Mouse (Mus musculus) 3T3-L1 (cell line): ENCODE measurements around the gene Chst15.

Source experiments
- DNase-seq: peaks from one replicate; pipeline ENCODE4 v3.0.0-alpha.2; 2015; ENCODE audit warnings: low read depth, low spot score

Gene Chst15

DNA sequence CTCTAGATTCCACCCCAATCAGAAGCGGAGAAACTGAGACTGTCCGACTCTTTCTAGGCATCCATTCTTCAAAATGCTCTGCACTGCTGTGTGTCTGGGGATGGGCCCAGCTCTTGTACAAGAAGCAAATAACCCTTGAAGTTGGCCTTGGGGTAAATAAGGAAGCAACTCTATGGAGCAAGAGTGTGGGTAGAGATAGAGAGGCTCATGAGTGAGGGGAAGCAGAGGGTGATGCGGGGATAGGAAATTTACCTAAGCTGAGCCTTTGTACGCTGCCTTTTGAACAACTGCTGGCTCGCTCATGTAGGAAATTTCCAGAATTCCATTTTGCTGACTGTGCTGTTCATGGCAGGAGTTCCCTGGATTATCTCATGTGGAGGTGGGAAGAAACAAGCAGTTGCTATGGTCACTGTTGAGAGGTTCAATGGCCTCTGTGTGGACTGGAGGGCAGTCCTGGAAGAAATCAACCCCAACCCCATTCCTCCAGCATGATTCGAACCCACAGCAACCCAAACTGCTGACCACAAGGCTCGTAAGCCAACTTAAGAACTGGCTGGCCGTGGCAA, 89.9 kb downstream of the Chst15 start:
- DNase-seq = peak; percentile 43

DNA sequence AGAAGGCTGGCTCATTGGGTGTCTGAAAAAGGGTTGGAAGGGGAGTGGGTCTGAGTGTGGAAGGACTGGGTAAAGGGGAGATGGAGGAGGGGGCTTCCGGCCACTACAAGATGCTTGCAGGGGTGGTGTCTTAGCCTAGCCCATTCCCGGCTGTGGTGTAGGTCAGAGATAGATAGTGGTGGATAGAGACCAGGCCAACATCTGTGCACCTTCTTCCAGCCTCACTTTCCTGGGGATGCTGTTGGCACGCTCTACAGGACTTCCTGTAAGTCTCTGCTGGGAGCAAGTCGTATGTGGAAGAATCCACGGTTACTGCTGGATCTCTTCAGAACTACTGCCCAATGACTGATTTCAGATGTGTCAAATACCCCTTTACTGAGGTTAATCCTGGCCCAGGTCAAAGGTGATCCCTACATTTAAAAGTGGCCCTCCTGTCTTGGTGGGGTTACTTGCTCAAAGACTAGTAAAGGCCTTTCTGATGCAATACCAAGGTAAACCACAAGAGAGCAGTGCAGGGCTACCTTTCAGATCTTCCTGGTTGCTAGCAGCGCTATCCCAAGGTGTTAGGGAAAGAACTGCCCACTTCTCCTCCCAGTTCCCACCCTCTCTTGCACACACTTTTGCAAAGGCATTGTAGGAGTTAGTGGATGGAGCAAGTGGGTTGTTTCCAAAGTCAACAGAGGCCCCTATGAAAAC, 90.5 kb downstream of the Chst15 start:
- peak; percentile 86 for DNase-seq

DNA sequence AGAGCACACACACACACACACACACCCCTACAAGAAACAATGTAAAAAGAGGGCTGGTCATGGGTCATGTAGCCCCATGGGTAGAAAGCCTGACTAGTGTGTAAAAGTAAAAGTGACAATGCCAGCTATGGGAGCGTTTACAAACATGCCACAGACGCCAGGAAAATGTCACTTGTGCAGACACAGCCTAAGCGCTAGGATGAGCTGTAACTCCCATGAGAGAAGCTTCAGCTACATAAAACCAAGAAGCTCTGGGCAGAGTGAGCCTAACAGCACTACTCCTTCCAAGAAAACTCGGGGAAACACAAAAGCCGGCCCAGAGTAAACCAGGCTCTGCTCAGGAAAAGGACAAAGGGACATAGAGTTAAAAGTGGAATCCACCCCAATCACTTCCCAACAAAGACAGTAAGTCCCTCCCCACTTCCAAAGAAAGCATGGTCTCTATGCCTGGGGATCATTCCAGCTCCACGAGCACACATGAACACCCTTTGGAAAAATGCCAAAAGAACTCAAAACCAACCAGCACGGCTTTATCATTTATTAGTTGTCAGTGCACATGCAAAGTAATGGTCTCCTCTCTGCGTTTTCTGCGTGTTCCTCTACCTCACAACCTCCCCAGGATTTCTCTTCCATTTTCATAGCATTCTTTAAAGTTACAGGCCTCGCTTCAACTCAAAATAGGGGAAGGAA, 93.4 kb downstream of the Chst15 start:
- no peak for DNase-seq

DNA sequence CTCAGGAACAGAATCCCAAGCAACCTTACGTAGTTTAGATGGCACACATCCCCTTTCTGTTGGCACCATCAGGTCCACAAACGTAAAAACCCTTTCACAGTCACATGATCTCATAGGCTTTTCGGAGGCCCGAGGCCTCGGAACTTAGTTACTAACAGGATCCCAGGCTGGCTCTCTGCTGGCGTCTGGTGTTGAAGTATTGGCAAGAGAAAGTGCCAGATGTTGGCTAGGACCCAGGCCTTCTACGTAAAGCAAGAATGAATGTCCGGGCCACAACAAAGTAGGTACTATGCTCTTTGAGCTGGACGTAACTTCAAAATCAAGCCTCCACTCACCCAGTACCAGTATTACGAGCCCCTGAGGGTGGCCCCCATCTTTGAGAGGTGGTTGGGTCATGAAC, 103.0 kb downstream of the Chst15 start:
- DNase-seq = no peak

DNA sequence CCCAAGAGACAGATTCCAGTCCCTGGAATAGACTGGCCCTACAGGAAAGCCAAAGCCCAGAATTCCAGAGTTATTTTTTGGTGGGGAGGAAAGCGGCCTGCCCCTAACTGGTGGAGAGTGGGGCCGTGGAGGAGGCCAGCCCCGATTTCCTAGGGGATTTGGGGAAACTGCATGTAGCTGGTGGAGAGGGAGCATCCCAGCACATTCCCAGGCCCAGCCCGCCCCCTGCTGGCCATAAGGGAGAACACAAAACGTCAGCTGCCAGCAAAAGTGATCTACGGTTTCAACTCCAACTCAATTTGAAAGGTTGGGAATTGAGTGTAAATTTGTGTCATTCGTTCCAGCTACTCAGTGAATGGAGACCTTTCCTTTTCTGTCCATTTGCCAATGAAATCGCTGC, 103.6 kb downstream of the Chst15 start:
- DNase-seq = peak; percentile 62

DNA sequence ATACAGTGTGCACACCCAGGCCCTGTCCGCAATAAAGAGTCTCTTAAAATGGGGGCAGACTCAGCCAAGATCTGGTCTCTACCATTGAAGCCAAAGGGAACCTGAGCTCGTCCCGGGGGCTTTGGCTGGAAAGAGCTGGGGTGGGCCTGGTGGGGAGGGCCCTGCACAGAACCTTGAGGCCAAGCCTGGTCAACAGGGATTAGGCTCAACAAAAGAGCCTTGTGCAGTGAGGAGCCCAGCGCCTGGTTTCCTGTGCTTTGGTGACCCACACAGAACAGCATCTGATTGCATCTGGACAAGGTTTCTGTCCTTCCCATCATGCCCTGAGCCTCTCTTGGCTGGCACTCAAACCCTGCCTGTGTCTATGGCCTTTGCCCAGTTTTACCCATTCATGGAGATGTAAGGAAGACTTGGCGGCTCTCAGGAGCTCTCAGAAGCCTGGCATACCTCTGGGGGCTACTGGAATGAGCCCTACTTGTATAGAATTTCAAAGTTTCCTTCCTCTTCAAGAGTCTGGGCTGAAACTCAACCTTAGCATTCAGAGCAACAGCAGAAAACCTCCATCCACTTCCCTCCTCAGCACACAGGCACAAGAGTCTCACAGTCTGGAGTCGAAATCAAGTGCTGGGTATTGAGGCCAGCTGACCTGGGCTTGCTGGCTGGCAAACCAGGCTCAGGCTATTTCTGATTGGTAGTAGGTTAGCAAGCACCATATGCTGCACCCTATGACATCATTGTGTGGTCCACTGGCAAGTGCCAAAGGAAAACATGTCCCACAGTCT, 104.9 kb downstream of the Chst15 start:
- no peak for DNase-seq

DNA sequence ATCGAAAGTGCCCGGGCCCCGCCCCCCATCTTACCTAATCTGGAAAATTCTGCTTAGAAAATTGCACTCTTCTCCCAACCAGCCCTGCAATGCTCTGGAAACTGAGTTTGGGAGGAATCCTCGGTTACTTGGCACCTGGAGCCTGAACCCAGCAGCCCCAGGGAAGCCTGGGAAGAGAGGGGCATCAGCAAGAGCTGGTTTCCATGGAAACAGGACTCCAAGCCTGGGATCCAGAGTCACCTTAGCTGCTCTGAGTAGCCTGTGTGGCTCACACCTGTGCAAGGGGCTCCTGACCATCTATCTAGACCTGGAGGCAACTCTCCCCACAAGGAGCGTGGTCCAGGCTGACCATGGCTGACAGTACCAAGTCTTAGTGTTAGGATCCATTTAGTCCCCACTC, 106.4 kb downstream of the Chst15 start:
- no peak for DNase-seq

DNA sequence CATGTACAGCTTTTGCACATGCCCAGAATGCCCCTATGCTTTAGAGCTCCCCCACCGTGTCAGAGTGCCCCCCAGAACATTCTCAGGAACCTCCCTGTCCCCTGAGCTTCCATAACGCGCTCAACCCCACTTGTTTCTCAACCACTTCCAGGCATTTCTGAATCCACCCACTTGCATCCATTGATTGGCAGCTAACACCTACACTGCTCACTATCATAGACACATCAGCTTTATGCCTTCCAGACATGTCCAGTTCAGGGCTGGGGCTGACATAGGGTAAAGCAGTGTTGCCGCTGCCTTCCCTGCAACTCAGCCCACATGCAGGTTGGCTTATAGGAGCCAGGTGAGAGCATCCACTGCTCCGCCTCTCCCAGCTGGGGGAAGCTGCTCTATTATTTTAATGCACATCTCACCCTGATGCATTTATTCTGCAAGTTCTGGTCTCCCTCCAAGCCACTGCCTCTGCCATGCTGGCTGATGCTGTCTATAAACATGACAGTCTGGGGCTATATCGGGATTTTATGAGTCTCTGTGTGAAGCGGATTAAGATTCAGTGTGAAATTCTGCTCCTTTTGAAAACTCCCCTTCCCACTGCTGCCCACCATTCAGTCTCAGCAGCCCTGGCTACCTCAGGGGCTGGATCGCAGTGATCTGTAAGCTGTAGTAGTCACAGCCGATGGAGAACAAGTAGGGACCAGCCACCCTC, 107.9 kb downstream of the Chst15 start:
- DNase-seq = no peak

DNA sequence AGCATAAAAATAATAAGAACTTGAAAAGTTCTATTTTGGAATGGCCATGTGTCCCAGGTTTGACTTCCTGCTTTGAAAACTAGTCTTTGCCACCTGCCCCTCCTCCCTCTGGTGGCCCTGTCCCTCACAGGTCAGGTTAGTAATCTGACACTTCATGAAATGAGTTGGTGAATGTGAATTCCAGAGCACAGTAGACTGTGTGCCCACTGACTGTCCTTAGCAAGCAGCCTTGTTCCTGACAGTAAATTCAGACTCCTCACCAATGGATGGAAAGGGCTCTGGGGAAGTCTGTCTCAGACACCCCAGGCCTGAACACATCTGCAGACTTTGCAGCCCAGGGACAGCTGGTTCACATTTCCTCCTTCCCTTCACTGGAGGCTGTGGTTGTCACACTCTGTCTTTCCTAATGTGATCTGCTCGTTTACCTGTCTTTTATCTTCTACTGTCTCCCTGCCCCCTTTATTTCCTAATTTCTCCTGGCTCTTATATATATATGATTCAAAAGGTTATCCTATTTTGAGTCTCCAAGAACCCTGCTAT, 112.9 kb downstream of the Chst15 start:
- DNase-seq = no peak

DNA sequence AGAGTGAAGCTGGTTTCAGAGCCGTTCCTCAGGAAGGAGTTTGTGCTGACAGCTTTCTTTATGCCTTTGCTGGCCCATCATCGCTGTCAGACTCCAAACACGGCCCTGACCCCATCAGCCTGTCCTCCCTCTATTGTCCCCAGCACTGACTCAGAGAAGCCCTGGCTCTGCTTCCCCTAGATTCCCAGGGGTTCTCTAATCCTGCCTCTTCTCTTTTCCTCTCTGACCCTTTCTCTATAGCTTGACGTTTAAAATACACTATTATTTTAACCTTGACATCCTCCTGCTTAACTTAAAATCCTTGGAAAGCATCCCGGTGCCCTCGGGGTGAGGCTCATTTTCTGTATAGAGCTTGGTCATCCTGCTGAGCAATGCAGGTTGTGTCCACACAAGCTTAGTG, 117.3 kb downstream of the Chst15 start:
- DNase-seq = no peak

DNA sequence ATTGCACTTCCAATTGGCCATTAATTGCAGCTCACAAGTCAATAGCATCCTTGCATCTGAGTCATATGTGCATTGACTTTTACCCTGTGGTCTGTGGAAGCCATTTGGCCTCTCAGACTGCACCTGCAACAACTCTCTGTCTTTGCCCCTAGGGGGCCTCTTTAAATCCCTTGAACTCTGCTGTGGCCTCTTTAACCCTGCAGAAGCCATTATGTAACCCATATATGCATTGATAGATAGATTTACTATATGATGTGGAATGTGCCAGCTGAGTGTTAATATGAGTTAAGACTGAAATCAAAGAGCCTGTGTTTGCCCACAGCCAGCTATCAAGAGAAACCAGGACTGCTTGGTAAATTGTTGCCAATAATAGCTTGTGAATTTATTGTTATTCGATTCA, 118.2 kb downstream of the Chst15 start:
- no peak for DNase-seq

DNA sequence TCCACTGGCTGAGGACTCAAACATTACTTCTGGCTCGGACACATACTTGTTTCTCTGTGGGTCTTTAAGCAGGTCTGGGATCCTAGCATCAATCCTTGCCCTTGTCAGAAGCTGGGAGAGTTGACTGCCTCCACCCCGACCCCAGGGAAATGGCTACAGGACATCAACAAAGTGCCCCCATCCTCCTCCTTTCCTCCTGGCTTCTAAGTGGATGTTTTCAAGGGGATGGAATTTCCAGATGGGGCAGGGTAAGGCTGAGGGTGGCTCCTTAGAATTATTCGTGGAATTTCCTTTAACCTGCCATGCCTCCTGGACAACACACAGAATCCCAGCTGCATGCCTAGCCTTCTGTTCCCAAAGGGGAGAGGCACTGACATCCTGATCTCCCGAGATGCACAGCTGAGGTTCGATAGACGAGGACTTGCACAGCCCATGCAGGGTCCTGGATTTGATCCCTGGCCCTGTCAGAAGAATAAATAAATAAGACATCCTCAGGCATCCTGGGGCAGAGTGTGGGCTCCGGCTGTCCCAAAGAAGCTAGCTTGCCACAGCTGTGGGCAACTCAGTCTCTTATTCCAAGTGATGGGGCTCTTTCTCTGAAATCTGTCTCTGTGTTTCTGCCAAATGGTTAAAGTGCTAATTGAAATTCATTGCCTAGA, 119.1 kb downstream of the Chst15 start:
- DNase-seq = no peak

DNA sequence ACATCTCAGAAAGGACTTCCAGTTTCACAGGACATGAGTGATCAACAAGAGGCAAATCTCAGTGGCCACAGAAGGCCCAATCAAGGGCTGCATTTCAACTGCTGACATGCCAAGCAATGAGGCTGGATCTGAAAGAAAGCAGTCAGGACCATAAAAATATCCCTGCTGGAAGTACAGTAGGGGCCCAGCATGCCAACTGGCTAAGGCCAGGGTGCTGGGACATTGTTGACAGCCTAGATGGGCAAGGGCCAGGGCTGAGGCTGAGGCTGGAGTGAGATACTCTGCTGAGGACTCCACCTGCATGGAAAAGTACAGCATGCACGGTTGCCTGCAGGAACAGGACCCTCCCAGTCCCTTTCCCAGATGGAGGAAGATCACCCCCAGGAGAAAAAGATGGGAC, 120.4 kb downstream of the Chst15 start:
- no peak for DNase-seq

DNA sequence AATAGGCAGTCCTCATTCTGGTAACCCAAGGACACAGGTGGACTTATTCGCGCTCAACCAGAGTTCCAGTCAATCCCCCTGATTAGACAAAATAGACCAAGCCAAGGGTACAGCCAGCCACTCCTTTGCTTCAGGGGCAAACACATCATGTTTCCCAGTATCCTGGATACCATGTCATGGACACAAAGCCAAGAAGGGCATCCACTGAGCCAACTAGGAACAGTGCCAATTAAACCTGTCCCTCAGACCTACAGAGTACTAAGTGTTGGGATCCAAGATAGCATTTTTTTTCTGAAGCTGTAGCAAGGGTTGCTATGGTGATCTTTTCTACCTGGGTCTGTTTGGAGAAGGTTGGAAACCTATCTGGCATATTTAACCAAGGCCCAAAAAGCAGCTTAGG, 123.4 kb downstream of the Chst15 start:
- DNase-seq = no peak

DNA sequence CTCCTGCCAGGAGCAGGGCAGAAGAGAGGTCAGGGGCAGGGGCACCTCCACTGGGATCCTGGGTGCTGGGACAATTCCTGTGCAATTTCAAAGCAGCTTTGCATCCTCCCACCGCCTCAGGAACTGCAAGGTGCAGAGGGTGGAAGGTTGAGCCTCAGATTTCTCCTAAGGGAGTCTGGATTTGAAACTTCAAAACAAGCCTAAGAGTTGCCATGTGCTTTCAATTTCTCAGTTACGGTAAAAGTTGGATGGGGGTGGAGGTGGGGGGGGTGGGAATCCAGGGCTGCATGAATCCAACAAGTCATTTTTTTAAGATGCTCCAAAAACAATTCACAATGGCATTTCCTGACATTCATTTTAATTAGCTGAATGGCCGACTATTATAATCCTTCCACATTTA, 129.6 kb downstream of the Chst15 start:
- DNase-seq = no peak
